Mouse (Mus musculus) left cerebral cortex, adult 9 months (tissue): ENCODE data around the gene 1700024P04Rik.

ENCODE experiments used
- DNase-seq, 2 experiments: peaks; one replicate each; pipeline ENCODE4 v3.0.0; 2022; ENCODE audit warnings: low spot score in 2 of 2

Gene 1700024P04Rik

DNA sequence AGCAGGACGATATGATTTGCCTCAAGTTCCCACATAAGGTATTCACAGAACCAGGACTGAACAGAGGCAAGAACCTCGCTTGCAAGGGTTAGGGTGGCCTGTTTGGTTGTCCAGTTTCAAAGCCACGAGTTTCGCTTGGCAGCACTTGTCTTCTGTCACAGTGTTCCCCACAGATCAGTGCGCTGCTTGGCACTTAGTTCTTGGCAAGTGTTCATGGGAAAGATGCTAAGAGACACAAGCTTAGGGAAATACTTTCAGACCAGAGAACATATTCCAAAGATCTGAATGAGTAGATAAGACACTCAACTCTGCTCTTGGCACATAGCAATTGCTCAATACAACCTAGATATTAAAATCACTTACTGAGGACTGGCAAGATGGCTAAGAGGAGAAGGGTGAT, 17.8 kb downstream of the 1700024P04Rik start:
- no peak for DNase-seq

DNA sequence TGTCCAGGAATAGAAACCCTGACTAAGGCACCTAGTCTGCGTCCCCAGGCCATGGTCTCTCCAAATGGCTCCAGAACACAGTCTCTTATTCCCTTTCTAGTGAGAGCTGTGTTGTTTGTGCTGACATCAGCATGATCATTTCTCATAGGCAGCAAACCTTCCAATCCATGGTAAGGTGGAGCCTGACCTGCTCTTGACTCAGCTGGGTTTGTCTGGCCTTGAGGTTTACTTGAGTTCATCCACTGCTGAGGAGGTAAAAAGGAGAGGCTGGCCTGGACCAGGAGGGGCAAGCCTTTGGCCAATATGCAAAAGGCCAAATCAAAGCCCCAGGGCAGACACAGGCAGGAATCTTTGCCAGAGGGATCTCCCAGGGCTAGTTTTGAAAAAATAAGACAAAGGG, 20.8 kb downstream of the 1700024P04Rik start:
- no peak for DNase-seq

- DNase-seq, result no peak
Measured at GRCm38 (mm10) chr13:98958177-98958576, 26.2 kb downstream of the 1700024P04Rik start.

DNA sequence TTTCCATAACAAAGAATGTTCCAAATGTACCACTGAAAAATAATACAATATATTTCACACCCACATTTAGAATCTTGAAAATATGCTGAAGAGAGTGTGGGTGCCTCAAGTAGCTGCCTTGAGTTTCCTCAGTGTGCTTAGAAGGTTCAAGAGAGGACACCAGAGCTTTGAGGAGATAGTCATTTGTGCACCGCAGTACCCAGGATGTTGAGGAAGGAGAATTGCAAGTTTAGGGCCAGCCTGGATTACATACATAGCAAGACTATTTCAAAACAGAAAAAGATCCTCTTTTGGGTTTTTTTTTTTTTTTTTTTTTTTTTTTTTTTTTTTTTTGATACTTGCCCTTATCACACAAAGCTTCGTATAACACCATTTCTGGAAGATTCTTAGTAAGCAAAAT, 28.2 kb downstream of the 1700024P04Rik start:
- DNase-seq, result no peak

GRCm38 (mm10) chr13:98955676-98956075, 28.7 kb downstream of the 1700024P04Rik start:
- DNase-seq, result no peak

GRCm38 (mm10) chr13:98955226-98955625, 29.1 kb downstream of the 1700024P04Rik start:
- no peak for DNase-seq

DNA sequence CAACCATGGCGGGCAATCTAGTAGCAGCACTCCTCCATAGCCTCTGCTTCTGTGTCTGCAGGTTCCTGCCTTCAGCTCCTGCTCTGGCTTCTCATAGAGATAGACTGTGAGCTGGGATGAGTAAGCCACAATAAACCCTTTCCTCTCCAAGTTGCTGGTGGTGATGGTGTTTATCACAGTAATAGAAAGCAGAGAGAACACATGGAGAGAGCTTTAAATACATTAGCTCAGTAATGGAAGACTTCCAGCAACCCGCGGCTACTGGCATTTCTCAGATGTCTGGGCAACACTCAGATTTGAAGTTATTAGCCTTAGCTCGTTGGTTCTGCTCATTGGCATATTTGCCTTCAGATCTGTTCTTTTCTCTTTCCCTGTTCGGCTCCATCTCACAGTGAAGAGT, 30.5 kb downstream of the 1700024P04Rik start:
- DNase-seq, result peak in 1 of 2 experiments; percentile 39

GRCm38 (mm10) chr13:98951951-98952350, 32.4 kb downstream of the 1700024P04Rik start:
- no peak for DNase-seq

- DNase-seq, result no peak
Measured at GRCm38 (mm10) chr13:98948146-98948545, 36.2 kb downstream of the 1700024P04Rik start.

GRCm38 (mm10) chr13:98946434-98946833, 37.9 kb downstream of the 1700024P04Rik start:
- no peak for DNase-seq

GRCm38 (mm10) chr13:98945908-98946307, 38.5 kb downstream of the 1700024P04Rik start:
- DNase-seq, result no peak

GRCm38 (mm10) chr13:98945381-98945780, 39.0 kb downstream of the 1700024P04Rik start:
- no peak for DNase-seq

GRCm38 (mm10) chr13:98944620-98945081, 39.7 kb downstream of the 1700024P04Rik start:
- no peak for DNase-seq

DNA sequence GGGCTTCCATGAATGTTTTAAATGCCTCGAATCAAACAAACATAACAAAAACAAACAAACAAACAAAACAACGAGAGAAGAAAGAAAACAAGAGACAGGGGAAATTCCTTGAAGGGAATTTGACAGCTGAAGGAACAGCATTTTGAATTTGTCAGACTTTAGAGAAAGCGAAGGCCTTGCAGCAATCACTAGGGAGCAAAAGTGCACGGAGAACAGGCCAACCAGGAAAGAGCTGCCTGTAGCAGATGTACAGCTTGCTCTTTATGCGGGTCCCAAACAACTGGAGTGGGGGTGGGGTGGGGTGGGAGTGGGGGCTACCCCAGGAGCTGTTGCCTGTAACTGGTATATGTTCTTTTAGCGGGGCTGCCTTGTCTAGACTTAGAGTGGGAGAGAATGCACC, 42.0 kb downstream of the 1700024P04Rik start:
- no peak for DNase-seq

GRCm38 (mm10) chr13:98941829-98942343, 42.5 kb downstream of the 1700024P04Rik start:
- DNase-seq, result no peak

- DNase-seq, result no peak
Measured at GRCm38 (mm10) chr13:98937108-98937507, 47.3 kb downstream of the 1700024P04Rik start.
